Mouse (Mus musculus) liver, embryonic 12.5 days (tissue): ENCODE measurements around the gene Maml2. TPM values are rescaled to one million over a fixed set of nuclear protein-coding genes. Genes with fewer than 3 reads are reported as not detected.

Source experiments
- ATAC-seq: fragments of 200-750 bp; cut with Nextera tagmentation; 2 replicates; pipeline ENCODE4 v1.8.0; 2017; ENCODE audit warnings: moderate number of reproducible peaks, mild to moderate bottlenecking, moderate library complexity
- H3K27ac ChIP-seq: fragments of 300-500 bp; sonication (generic); 2 replicates; pipeline ENCODE4 v1.5.1; 2016; ENCODE audit warnings: mild to moderate bottlenecking
- H3K27me3 ChIP-seq: fragments of 300-500 bp; sonication (generic); replicated peaks from 2 replicates; pipeline ENCODE4 v1.6.1; 2016; ENCODE audit warnings: mild to moderate bottlenecking, moderate library complexity
- H3K36me3 ChIP-seq: fragments of 300-500 bp; sonication (generic); 2 replicates; pipeline ENCODE4 v1.6.1; 2016; ENCODE audit warnings: mild to moderate bottlenecking, moderate library complexity
- H3K4me1 ChIP-seq: fragments of 300-500 bp; sonication (generic); 2 replicates; pipeline ENCODE4 v1.6.1; 2016
- H3K4me2 ChIP-seq: fragments of 300-500 bp; sonication (generic); 2 replicates; pipeline ENCODE4 v1.6.1; 2016; ENCODE audit warnings: mild to moderate bottlenecking, moderate library complexity
- H3K4me3 ChIP-seq: fragments of 300-500 bp; sonication (generic); 2 replicates; pipeline ENCODE4 v1.5.1; 2016; ENCODE audit warnings: mild to moderate bottlenecking, moderate library complexity
- H3K9ac ChIP-seq: fragments of 300-500 bp; sonication (generic); 2 replicates; pipeline ENCODE4 v1.6.1; 2016; ENCODE audit warnings: mild to moderate bottlenecking, moderate library complexity
- H3K9me3 ChIP-seq: fragments of 300-500 bp; sonication (generic); replicated peaks from 2 replicates; pipeline ENCODE4 v1.6.1; 2016; ENCODE audit warnings: mild to moderate bottlenecking, moderate library complexity
- WGBS: fragments of 180-500 bp; shearing (Covaris S2); methylation state at CpG from one replicate; pipeline ENCODE4 v1.1.7; 2016; ENCODE audit not compliant: insufficient replicate concordance; 5-methylcytosine and 5-hydroxymethylcytosine counted together
- polyA plus RNA-seq: library from polyadenylated mRNA; unstranded; fragments of >200 nt; fragmentation: Nextera tagmentation; extraction: Ambion mirVana; gene quantifications from 2 replicates; pipeline ENCODE4 v1.2.1, GENCODE M21; 2016

Gene Maml2
- polyA plus RNA-seq, 1 experiment from 2014 or later: 1.7 TPM

- H3K27ac ChIP-seq: no peak overlapping the region
- peaks cover 3% of the 10 kb centered on the region; the same call in 1 of the 2 replicates for H3K4me1 ChIP-seq
- no peaks in the 10 kb centered on the region for H3K9me3 ChIP-seq
- no peak overlapping the region for H3K9ac ChIP-seq
- ATAC-seq: no peak
- no peak overlapping the region for H3K4me2 ChIP-seq
- H3K4me3 ChIP-seq: no peak overlapping the region
- H3K36me3 ChIP-seq: no peaks in the 10 kb centered on the region
- H3K27me3 ChIP-seq: no peaks in the 10 kb centered on the region
- 49% methylated on average over 6 of the region's 6 CpGs for WGBS
These were observed 248.0 kb downstream of the Maml2 start for GRCm38 (mm10) chr9:13545726-13546125.

DNA sequence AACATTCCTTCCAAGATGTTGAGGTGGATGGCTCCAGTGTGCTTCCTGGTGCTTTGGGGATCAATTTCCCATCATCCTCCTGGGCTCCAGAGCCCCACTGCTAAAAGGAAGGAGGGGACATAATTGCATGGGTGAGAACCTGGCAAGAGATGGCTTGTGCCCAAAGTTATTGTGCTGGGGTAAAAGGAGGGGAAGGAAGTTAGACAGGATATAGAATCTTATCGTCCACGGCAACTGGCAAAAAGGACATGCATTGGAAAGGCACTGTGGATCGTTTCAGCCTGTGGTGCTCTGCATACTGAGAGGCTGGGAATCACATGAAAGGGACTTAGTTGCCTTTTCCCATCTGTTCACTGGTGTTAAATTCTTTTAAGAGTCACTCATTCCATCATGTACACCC, 252.2 kb downstream of the Maml2 start:
- Histone ChIP-seq H3K36me3 (no peaks in the 10 kb centered on the region), H3K4me1 (no peaks in the 10 kb centered on the region), H3K4me2 (no peak overlapping the region), H3K9me3 (no peaks in the 10 kb centered on the region), H3K4me3 (no peak overlapping the region), H3K27me3 (no peaks in the 10 kb centered on the region), H3K9ac (no peak overlapping the region), H3K27ac (no peak overlapping the region)
- 26% methylated on average over 3 of the region's 3 CpGs for whole genome bisulfite sequencing
- no peak for ATAC-seq

DNA sequence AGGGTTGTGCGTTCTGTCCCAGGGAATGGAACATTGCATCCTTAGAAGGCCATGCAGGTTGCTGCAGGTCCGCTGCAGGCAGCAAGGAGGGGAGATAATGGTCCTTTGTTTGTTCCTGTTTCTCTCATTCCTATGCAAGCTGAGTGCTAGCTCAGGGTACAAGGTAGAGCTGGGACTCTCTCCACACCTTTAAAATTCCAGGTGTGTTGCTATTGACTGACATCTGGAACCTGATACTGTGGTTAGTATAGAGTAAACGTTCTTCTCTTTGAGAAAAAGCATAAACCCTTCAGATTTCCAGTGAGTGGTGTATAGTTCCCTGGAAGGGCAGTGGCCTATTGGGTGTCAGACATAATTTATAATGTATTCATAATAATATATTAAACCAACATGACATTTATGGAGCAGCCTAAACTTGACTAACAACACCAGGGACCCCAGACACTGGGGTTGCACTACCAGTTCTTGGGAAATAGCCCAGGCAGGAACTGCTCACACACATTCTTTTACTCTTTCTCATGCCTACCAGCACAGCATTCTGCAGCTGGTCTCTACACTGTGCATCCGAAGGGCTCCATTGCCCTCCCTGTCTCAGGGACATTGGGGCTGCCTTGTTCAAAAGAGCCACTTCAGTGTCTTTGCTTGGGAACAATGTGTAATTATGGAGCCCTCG, 254.8 kb downstream of the Maml2 start:
- Histone ChIP-seq H3K9ac (no peak overlapping the region), H3K4me1 (no peaks in the 10 kb centered on the region), H3K9me3 (no peaks in the 10 kb centered on the region), H3K27ac (no peak overlapping the region), H3K4me3 (no peak overlapping the region), H3K4me2 (no peak overlapping the region), H3K27me3 (no peaks in the 10 kb centered on the region), H3K36me3 (no peaks in the 10 kb centered on the region)
- 54% methylated on average over 5 of the region's 5 CpGs for WGBS
- no peak for ATAC-seq

DNA sequence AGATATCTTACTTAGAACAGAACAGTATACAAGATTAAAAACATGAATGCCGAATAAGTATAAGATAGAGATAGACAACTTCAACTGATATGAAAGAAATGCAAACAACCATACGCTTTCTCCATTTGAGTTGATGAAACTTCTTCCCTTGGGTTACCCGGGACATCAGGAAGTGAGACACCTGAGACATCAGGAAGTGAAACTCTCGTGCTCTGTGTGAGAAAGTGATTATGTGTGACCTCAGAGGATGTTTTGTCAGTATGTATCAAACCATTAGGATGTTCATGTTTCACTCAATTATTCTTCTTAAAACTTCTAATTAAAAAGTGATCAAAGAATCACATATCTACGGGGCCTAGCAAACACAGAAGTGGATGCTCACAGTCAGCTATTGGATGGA, 257.0 kb downstream of the Maml2 start:
- H3K9me3 ChIP-seq: no peaks in the 10 kb centered on the region
- H3K4me2 ChIP-seq: no peak overlapping the region
- ATAC-seq: no peak
- 65% methylated on average over 5 of the region's 5 CpGs for WGBS
- H3K4me3 ChIP-seq: no peak overlapping the region
- no peaks in the 10 kb centered on the region for H3K27me3 ChIP-seq
- H3K4me1 ChIP-seq: no peaks in the 10 kb centered on the region
- H3K27ac ChIP-seq: no peak overlapping the region
- H3K36me3 ChIP-seq: no peaks in the 10 kb centered on the region
- H3K9ac ChIP-seq: no peak overlapping the region

DNA sequence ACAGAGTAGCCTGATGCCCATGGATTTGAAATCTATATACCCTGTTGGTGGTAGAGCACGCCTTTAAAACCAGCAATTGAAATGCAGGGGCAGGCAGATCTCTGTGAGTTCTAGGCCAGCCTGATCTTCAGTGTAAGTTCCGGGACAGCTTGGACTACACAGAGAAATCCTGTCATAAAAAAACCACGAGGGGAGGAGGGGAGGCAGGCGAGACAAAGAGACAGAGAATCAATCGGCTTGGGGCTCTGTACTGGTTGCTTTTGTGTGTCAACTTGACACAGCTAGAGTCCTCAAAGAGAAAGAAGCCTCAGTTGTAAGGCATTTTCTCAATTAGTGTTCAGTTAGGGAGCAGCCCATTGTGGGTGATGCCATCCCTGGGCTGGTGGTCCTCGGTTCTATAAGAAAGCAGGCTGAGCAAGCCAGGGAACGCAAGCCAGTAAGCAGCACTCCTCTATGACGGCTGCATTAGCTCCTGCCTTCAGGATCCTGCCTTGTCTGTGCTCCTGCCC, 258.3 kb downstream of the Maml2 start:
- Histone ChIP-seq H3K4me3 (no peak overlapping the region), H3K9me3 (no peaks in the 10 kb centered on the region), H3K27me3 (no peaks in the 10 kb centered on the region), H3K36me3 (no peaks in the 10 kb centered on the region), H3K4me1 (no peaks in the 10 kb centered on the region), H3K9ac (no peak overlapping the region), H3K4me2 (no peak overlapping the region), H3K27ac (no peak overlapping the region)
- WGBS: 54% methylated on average over 8 of the region's 8 CpGs
- ATAC-seq: no peak

- ATAC-seq: no peak
These were observed 258.9 kb downstream of the Maml2 start for GRCm38 (mm10) chr9:13556696-13557095.

DNA sequence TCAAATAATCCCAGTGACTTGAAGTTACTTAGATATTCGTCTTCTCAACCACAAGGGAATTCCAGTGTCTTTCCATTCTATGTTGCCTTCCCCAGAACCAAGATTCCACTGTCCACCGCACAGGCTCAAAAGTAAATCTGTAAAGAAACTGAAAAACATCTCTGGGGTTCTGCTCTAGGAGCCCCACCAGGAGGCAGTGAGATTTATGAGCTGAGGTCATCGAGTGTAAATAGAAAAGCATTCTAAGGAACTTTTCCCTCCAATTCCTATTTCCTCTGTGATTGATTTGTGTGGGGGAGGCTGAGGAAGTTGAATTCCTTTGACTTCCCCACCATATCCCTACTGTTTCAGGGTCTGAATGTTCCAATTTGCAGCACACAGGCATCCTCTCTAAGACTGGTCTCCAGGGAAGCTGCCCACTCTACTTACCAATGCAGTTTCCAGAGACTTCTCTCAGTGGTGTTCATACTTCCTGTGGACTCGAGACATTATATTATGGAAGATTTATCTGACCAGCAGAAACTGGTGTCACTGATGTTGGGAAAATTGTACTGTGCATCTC, 261.1 kb downstream of the Maml2 start:
- no peak overlapping the region for H3K9ac ChIP-seq
- ATAC-seq: no peak
- H3K36me3 ChIP-seq: no peaks in the 10 kb centered on the region
- no peaks in the 10 kb centered on the region for H3K27me3 ChIP-seq
- 51% methylated on average over 4 of the region's 4 CpGs for WGBS
- H3K4me1 ChIP-seq: peaks cover 7% of the 10 kb centered on the region; the same call in 1 of the 2 replicates
- no peaks in the 10 kb centered on the region for H3K9me3 ChIP-seq
- H3K27ac ChIP-seq: no peak overlapping the region
- H3K4me2 ChIP-seq: no peak overlapping the region
- no peak overlapping the region for H3K4me3 ChIP-seq

More at GRCm38 (mm10) chr9:13556696-13557095, 258.9 kb downstream of the Maml2 start:
- Histone ChIP-seq H3K4me1 (no peaks in the 10 kb centered on the region), H3K9ac (no peak overlapping the region), H3K27ac (no peak overlapping the region), H3K4me2 (no peak overlapping the region), H3K9me3 (no peaks in the 10 kb centered on the region), H3K27me3 (no peaks in the 10 kb centered on the region), H3K36me3 (no peaks in the 10 kb centered on the region), H3K4me3 (no peak overlapping the region)
- 74% methylated on average over 3 of the region's 3 CpGs for WGBS

DNA sequence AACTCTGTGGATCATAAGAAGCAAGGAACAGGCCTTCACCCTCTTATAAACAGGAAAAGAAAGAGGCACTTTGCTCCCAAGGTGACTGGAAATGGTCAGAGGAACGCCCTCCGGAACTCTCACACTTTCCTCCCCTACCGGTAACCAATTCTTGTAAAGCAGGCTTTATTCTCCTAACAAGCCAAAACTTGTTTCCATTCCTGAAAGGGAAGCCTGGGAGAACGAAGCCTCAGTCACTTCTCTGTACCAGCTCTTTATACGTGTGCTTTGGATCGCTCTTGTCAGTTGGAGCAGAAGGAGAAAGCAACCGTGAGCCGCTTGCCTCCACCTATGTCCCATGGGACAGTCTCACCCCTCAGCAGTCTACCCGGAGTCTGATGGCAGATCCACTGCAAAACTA, 262.9 kb downstream of the Maml2 start:
- ATAC-seq: no peak
- WGBS: 79% methylated on average over 9 of the region's 9 CpGs
- H3K4me2 ChIP-seq: no peak overlapping the region
- no peaks in the 10 kb centered on the region for H3K27me3 ChIP-seq
- no peak overlapping the region for H3K27ac ChIP-seq
- no peak overlapping the region for H3K9ac ChIP-seq
- H3K36me3 ChIP-seq: no peaks in the 10 kb centered on the region
- H3K4me3 ChIP-seq: no peak overlapping the region
- no peaks in the 10 kb centered on the region for H3K9me3 ChIP-seq
- H3K4me1 ChIP-seq: peaks cover 8% of the 10 kb centered on the region; the same call in 1 of the 2 replicates

DNA sequence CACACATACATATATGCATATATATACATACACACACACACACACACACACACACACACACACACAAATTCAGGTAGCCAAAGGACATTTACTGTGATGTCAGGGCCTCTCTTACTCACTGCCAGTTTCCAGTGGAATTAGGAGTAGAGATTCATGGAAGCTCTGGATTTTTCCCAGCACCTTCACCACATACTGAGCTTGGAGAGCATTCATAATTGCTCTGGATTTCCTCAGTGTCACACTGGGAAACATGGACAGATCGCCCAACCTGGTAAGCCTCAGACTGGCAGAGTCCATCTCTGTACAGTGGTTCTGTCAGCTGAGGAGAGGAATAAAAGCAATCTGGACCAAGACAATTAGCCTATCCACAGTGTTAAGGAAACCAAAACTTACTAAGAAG, 263.6 kb downstream of the Maml2 start:
- H3K4me2 ChIP-seq: no peak overlapping the region
- ATAC-seq: no peak
- 59% methylated on average over 1 of the region's 1 CpGs for WGBS
- H3K9me3 ChIP-seq: no peaks in the 10 kb centered on the region
- peaks cover 8% of the 10 kb centered on the region; the same call in 1 of the 2 replicates for H3K4me1 ChIP-seq
- H3K27ac ChIP-seq: no peak overlapping the region
- H3K36me3 ChIP-seq: no peaks in the 10 kb centered on the region
- no peaks in the 10 kb centered on the region for H3K27me3 ChIP-seq
- no peak overlapping the region for H3K9ac ChIP-seq
- no peak overlapping the region for H3K4me3 ChIP-seq

DNA sequence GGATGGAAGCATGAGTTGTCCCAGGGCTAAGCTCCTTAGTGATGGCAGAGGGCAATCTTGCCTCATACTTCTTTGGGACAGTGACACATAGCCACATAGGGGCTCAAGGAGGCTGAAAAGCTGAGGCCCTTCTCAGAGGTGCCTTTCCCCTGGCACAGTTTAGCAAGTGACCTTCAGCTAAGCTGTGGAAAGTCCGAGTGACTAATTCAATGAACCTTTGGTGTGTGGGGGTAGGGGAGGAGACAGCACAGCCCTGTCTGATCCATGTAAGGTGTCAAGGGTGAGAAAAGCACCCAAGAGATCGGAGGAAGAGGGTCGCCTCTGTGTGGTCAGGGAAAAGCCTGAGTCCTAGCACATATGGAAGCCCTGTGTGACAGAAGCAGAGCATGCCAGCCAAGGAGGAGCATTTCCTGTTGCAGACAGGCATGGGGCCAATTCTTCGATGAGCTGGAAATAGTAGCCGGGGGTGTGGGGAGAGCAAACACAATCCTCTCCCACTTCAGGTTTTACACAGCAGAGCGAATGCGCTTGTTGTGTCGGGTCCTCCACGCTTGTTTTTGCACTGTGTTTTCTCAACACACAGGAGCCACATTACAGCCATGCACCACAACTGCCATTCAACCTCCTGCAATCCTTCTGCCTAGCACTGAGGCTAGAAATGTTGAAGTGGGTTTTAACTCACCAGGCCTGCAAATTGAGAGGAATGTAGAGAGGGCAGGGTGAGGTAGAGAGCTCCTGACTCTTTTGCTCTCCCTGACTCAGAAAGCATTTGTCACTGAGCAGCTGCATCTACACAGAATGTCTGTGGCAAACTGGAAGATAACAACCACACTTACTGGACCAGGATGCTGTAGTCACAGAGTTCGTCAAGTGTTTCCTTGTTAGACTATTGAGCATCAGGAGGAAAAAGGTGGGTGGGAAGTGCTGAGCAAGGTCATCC, 266.0 kb downstream of the Maml2 start:
- Histone ChIP-seq H3K27me3 (no peaks in the 10 kb centered on the region), H3K9me3 (no peaks in the 10 kb centered on the region), H3K4me2 (no peak overlapping the region), H3K4me1 (peaks cover 8% of the 10 kb centered on the region; the same call in 1 of the 2 replicates), H3K4me3 (no peak overlapping the region), H3K9ac (no peak overlapping the region), H3K27ac (no peak overlapping the region), H3K36me3 (no peaks in the 10 kb centered on the region)
- ATAC-seq: no peak
- 43% methylated on average over 10 of the region's 10 CpGs for WGBS

GRCm38 (mm10) chr9:13565343-13566019, 267.7 kb downstream of the Maml2 start:
- H3K27ac ChIP-seq: no peak overlapping the region
- H3K4me2 ChIP-seq: no peak overlapping the region
- H3K36me3 ChIP-seq: no peaks in the 10 kb centered on the region
- no peak overlapping the region for H3K4me3 ChIP-seq
- WGBS: 73% methylated on average over 11 of the region's 11 CpGs
- H3K9ac ChIP-seq: no peak overlapping the region
- peaks cover 8% of the 10 kb centered on the region; the same call in 1 of the 2 replicates for H3K4me1 ChIP-seq
- no peaks in the 10 kb centered on the region for H3K27me3 ChIP-seq
- no peaks in the 10 kb centered on the region for H3K9me3 ChIP-seq
- no peak for ATAC-seq
